Mouse (Mus musculus) layer of hippocampus, postnatal 14 days (tissue): ENCODE data around the gene Snrnp40. TPM values are rescaled to one million over a fixed set of nuclear protein-coding genes. Genes with fewer than 3 reads are reported as not detected.

ENCODE experiments used
- DNase-seq, 2 experiments: peaks; one replicate each; pipeline ENCODE4 v3.0.0; 2021 to 2022; ENCODE audit warnings: low spot score in 2 of 2, mixed read lengths in 1 of 2
- total RNA-seq, 2 experiments: library from RNA; stranded (reverse); gene quantifications; 2 replicates each; pipeline ENCODE4 v1.2.3; 2021

The Snrnp40 gene
- total RNA-seq, 2 experiments from 2014 or later: 31.8 to 34.2 TPM

- no peak for DNase-seq
Measured at GRCm38 (mm10) chr4:130379181-130379580, 19.2 kb downstream of the Snrnp40 start.

DNA sequence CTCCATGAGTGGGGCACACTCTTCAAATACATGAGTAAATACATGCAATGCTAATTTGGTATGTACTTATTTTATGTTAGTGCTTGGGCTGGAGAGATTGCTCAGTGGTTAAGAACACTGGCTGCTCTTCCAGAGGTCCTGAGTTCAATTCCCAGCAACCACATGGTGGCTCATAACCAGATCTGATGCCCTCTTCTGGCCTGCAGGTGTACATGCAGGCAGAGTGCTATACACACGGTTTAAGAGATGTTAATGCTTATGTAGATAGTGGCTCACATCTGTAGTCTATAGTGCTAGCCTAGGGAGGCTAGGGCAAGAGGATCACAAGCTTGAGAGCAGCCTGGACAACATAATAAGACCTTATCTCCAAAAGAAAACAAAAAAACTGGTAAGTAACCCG, 20.5 kb downstream of the Snrnp40 start:
- no peak for DNase-seq

DNA sequence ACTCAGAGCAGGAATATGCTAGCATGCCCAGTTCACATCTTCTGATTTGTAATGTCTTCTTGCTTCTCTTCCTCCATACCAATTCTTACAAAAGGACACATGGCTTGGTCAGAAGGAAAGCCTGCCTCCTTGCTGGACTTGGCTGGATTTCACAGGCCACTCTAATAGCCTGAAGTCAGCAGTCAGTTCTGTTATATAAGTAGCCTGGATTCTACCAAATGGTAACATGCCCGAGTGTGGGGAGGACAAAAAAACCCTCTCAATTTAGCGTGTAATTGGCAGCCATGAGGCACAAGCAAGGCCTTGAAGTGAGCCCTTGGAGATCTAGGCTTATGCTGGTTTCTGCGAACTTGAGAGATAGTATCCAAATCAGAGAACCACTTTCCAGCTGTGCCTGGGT, 27.3 kb downstream of the Snrnp40 start:
- no peak for DNase-seq

DNA sequence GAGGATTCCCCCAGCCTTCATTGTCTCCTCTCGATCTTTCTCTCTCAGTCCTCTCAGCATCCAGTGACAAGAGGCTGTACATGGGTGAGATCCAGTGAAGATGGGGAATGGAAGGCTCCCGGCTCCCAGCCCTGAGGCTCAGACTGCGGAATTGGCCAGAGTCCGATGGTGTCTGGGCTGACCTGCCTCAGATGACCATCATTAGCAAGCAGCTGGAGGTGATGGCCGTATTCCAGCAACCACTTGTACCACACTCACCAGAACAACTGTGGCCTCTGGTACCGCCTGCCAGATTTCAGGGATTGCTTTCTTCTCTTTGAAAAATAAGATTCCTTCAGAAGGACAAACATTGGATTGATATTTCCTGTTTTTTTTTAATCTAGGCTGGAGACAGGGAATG, 29.6 kb downstream of the Snrnp40 start:
- DNase-seq: peak in 1 of 2 experiments; percentile 33

DNA sequence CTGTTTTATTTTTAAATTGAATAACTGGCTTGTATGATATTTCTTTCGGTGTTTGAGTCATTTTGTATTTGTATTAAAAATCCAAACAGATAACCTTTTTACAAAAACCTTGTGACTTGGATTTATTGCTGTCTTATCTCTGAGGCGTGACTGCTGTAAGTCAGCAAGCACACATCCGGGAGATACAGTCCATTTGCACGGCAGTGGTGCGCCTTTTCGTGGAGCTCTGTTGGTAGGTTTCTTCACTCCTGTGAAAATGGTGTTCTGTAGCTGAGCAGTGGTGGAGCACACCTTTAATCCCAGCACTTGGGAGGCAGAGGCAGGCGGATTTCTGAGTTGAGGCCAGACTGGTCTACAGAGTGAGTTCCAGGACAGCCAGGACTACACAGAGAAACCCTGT, 30.0 kb downstream of the Snrnp40 start:
- no peak for DNase-seq

DNA sequence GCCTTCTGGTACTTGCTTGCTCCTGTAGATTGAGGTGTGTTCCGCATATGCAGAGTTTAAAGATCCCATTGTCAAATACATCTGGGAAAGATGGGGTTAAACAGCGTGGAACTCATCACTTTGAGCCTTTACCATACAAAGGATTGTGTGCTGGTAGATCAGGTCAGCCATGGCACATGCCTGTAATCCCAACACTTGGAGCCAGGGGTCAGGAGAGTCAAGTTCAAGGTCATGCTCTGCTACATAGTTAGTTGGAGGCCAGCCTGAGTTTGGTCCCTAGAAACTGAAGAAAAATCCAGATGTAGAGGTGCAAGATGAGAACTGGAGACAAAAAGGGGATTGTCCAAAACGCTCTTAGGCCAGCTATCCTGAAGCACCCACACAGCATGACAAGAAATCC, 31.3 kb downstream of the Snrnp40 start:
- DNase-seq: no peak

Other genes with a start within 250 kb of the Snrnp40 start
- gene Hcrtr1, start 220.8 kb upstream of the Snrnp40 start, total RNA-seq: 10 to 100 TPM; 10.2 to 10.9 TPM
- gene Tinagl1, start 185.0 kb upstream of the Snrnp40 start, total RNA-seq: 1 to 10 TPM; 3.3 to 5.5 TPM
- under 1 TPM in 1 of 2 experiments, not detected in 1; 0.46 TPM for gene Gm853, start 137.7 kb upstream of the Snrnp40 start, total RNA-seq
- 1 to 10 TPM; 7.9 to 9.6 TPM for gene Serinc2, start 80.9 kb upstream of the Snrnp40 start, total RNA-seq
- 100 to 1,000 TPM; 137 to 138 TPM for gene Fabp3, start 51.5 kb upstream of the Snrnp40 start, total RNA-seq
- 1 to 10 TPM; 1.5 to 2.6 TPM for gene Gm10570, start 51.5 kb upstream of the Snrnp40 start, total RNA-seq
- 10 to 100 TPM; 64.8 to 70.9 TPM for gene Zcchc17, start 189 bp upstream of the Snrnp40 start, total RNA-seq
- 10 to 100 TPM; 43.4 to 46.7 TPM for gene Nkain1, start 214.0 kb downstream of the Snrnp40 start, total RNA-seq